Mouse (Mus musculus) retina, embryonic 14.5 days (tissue): ENCODE results near the gene Sstr3.

ENCODE experiments used
- DNase-seq: peaks from one replicate; pipeline ENCODE4 v3.0.0-alpha.2; 2015; ENCODE audit warnings: low spot score

The Sstr3 gene

GRCm38 (mm10) chr15:78502437-78503132, 41.9 kb downstream of the Sstr3 start:
- no peak for DNase-seq

DNA sequence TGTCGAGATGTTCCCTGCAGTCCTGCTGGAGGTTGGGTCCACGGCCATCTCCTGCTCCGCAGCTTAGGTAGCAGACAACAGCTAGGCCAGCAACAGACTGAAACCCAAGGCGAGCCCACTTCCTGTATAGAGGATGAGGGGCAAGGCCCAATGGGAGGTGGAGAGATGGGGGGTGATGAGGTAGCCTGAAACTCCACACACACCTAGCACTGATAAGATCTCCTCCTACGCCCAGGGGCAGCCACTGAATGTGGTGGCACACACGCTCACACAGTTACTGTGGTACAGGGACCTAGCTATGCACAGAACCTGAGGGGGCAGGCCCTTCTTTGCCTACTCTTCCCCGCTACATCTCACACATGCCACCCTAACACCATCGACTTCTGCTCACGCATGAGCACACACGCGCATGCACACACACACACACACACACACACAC, 49.5 kb downstream of the Sstr3 start, which contains the start of gene Il2rb:
TSS of gene Il2rb (minus strand) at position 304 of the 439 bp plus-strand sequence.
- DNase-seq: no peak

DNA sequence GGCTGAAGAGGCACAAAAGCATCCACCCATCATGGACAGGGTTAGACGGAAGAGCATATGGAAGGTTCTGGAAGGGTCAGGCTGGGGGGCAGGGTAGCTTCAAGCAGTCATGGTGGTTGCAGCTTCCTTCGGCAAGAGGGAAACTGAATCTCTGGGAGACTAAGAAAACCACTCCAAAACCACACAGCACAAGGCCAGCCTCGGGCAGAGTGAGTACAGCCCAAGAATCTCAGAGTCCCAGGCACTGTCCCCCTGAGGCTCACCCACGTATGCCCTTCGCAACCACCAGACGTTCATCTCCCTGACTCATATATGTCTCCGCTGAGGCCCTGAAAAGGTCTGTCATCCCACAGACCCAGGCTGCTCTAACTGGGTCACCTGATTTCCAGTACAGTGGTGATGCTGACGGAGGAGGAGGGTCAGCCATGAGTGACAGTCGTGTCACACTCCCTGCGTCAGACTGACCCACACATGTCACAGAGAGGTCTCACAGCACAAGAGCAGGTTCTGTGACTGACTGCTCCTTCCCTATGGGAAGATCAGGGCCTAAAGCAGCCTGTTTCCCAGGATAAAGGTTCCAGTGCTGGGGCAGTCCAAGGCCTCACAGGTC, 51.0 kb downstream of the Sstr3 start:
- peak; percentile 40 for DNase-seq

GRCm38 (mm10) chr15:78491301-78491700, 53.2 kb downstream of the Sstr3 start:
- DNase-seq: no peak

DNA sequence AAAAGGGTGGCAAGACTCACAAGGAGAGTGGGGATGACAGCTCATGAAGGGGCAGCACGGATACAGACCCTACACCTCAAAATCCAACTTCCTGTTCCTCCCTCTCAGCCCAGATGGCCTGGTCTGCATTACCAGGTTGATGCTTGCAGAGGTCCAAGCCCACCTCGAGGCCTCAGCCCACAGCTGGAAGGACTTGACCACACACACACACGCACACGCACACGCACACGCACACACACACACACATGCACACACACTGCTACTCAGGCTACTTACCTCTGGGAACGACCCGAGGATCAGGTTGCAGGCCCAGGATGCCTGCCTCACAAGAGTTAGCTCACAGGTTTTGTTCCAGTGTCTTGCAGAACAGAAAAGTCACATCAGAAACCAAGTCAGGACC, 54.6 kb downstream of the Sstr3 start:
- no peak for DNase-seq

DNA sequence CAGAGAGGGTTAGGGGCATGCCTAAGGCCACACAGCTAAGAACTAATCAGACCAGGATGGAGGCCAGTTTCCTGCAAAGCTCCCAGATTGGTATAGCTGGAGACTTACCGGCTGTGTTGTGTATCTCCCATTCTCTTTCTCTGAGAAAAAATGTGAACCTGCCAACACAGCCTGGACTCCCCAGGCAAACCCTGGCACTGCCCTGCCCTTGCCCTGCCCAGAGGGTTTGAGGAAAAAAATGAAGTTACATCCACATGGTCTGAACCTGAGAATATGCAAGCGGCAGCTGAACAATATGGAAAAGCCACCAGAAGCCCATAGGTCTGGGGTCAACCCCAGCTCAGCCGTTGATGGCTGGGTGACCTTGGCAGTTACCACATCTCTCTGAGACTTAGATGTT, 55.2 kb downstream of the Sstr3 start:
- DNase-seq: no peak

GRCm38 (mm10) chr15:78487066-78487465, 57.4 kb downstream of the Sstr3 start:
- DNase-seq: no peak
